Mouse (Mus musculus): ENCODE results near the gene Snx12. TPM values are rescaled to one million over a fixed set of nuclear protein-coding genes. Genes with fewer than 3 reads are reported as not detected.

Snx12 gene
- polyA plus RNA-seq, 1 experiment from 2014 or later, result 50.3 TPM

- peak overlapping the region; percentile 54; the same call in 1 of the 2 replicates for H3K9ac ChIP-seq
- H3K27me3 ChIP-seq, result peaks cover 13% of the 10 kb centered on the region
Observed at GRCm38 (mm10) chrX:101222796-101223162, 416 bp upstream of the Snx12 start.

GRCm38 (mm10) chrX:101189285-101189684 is 33.1 kb downstream of the Snx12 start:
- Histone ChIP-seq H3K9ac (no peak overlapping the region), H3K4me3 (no peak overlapping the region), H3K4me2 (no peak overlapping the region), H3K9me3 (no peaks in the 10 kb centered on the region), H3K27ac (replicated peaks) (no peak overlapping the region), H3K36me3 (no peaks in the 10 kb centered on the region), H3K27me3 (peaks cover 17% of the 10 kb centered on the region), H3K4me1 (replicated peaks) (no peaks in the 10 kb centered on the region)
- ATAC-seq (ENCODE audit: low read depth), result no peak
- WGBS, result 85% methylated on average over 3 of the region's 3 CpGs

More at GRCm38 (mm10) chrX:101222796-101223162, 416 bp upstream of the Snx12 start:
- peaks cover 14% of the 10 kb centered on the region; the same call in 1 of the 2 replicates for H3K4me1 ChIP-seq (replicated peaks)
- peak overlapping the region; percentile 56 for H3K4me2 ChIP-seq
- ATAC-seq (ENCODE audit: low read depth), result no peak
- H3K9me3 ChIP-seq, result no peaks in the 10 kb centered on the region
- peak overlapping the region; percentile 54 for H3K4me3 ChIP-seq
- peak overlapping the region; percentile 65 for H3K27ac ChIP-seq (replicated peaks)
- WGBS, result 27% methylated on average over 7 of the region's 7 CpGs
- no peaks in the 10 kb centered on the region for H3K36me3 ChIP-seq

GRCm38 (mm10) chrX:101187647-101188046 is 34.7 kb downstream of the Snx12 start:
- Histone ChIP-seq H3K4me2 (no peak overlapping the region), H3K9me3 (no peaks in the 10 kb centered on the region), H3K9ac (no peak overlapping the region), H3K4me3 (no peak overlapping the region), H3K36me3 (no peaks in the 10 kb centered on the region), H3K27me3 (peaks cover 19% of the 10 kb centered on the region), H3K27ac (replicated peaks) (no peak overlapping the region), H3K4me1 (replicated peaks) (no peaks in the 10 kb centered on the region)
- no peak for ATAC-seq (ENCODE audit: low read depth)
- WGBS, result 75% methylated on average over 1 of the region's 1 CpGs

GRCm38 (mm10) chrX:101173388-101173787 is 49.0 kb downstream of the Snx12 start:
- Histone ChIP-seq H3K27ac (replicated peaks) (no peak overlapping the region), H3K4me3 (no peak overlapping the region), H3K4me2 (no peak overlapping the region), H3K4me1 (replicated peaks) (no peaks in the 10 kb centered on the region), H3K9ac (no peak overlapping the region), H3K27me3 (peaks cover 24% of the 10 kb centered on the region), H3K9me3 (no peaks in the 10 kb centered on the region), H3K36me3 (no peaks in the 10 kb centered on the region)
- WGBS, result 81% methylated on average over 1 of the region's 1 CpGs
- no peak for ATAC-seq (ENCODE audit: low read depth)

- H3K36me3 ChIP-seq, result no peaks in the 10 kb centered on the region
- no peak overlapping the region for H3K9ac ChIP-seq
- WGBS, result 63% methylated on average over 2 of the region's 2 CpGs
- H3K9me3 ChIP-seq, result no peaks in the 10 kb centered on the region
- H3K4me3 ChIP-seq, result no peak overlapping the region
- no peak overlapping the region for H3K4me2 ChIP-seq
- H3K27me3 ChIP-seq, result peaks cover 9% of the 10 kb centered on the region; the same call in 1 of the 2 replicates
- no peak overlapping the region for H3K27ac ChIP-seq (replicated peaks)
- no peak for ATAC-seq (ENCODE audit: low read depth)
- no peaks in the 10 kb centered on the region for H3K4me1 ChIP-seq (replicated peaks)
Observed at GRCm38 (mm10) chrX:101168425-101168824, 53.9 kb downstream of the Snx12 start.

GRCm38 (mm10) chrX:101163739-101164138 is 58.6 kb downstream of the Snx12 start:
- Histone ChIP-seq H3K4me3 (no peak overlapping the region), H3K4me1 (replicated peaks) (no peaks in the 10 kb centered on the region), H3K9ac (no peak overlapping the region), H3K9me3 (no peaks in the 10 kb centered on the region), H3K4me2 (no peak overlapping the region), H3K27me3 (peaks cover 3% of the 10 kb centered on the region), H3K27ac (replicated peaks) (no peak overlapping the region), H3K36me3 (no peaks in the 10 kb centered on the region)
- WGBS, result 78% methylated on average over 2 of the region's 2 CpGs
- no peak for ATAC-seq (ENCODE audit: low read depth)

GRCm38 (mm10) chrX:101163278-101163677 is 59.1 kb downstream of the Snx12 start:
- Histone ChIP-seq H3K9ac (no peak overlapping the region), H3K4me1 (replicated peaks) (no peaks in the 10 kb centered on the region), H3K4me3 (no peak overlapping the region), H3K27me3 (peaks cover 3% of the 10 kb centered on the region), H3K27ac (replicated peaks) (no peak overlapping the region), H3K4me2 (no peak overlapping the region), H3K9me3 (no peaks in the 10 kb centered on the region), H3K36me3 (no peaks in the 10 kb centered on the region)
- WGBS, result 85% methylated on average over 3 of the region's 3 CpGs
- no peak for ATAC-seq (ENCODE audit: low read depth)

- Histone ChIP-seq H3K4me2 (no peak overlapping the region), H3K9ac (no peak overlapping the region), H3K4me3 (no peak overlapping the region), H3K27me3 (peaks cover 3% of the 10 kb centered on the region), H3K27ac (replicated peaks) (no peak overlapping the region), H3K36me3 (no peaks in the 10 kb centered on the region), H3K9me3 (no peaks in the 10 kb centered on the region), H3K4me1 (replicated peaks) (no peaks in the 10 kb centered on the region)
- no peak for ATAC-seq (ENCODE audit: low read depth)
- 91% methylated on average over 3 of the region's 3 CpGs for WGBS
Observed at GRCm38 (mm10) chrX:101162532-101162931, 59.8 kb downstream of the Snx12 start.

- H3K9ac ChIP-seq, result no peak overlapping the region
- H3K27ac ChIP-seq (replicated peaks), result no peak overlapping the region
- H3K4me2 ChIP-seq, result no peak overlapping the region
- H3K4me1 ChIP-seq (replicated peaks), result no peaks in the 10 kb centered on the region
- no peaks in the 10 kb centered on the region; the same call in 1 of the 2 replicates for H3K27me3 ChIP-seq
- H3K4me3 ChIP-seq, result no peak overlapping the region
- 98% methylated on average over 2 of the region's 2 CpGs for WGBS
- H3K9me3 ChIP-seq, result no peaks in the 10 kb centered on the region
- ATAC-seq (ENCODE audit: low read depth), result no peak
- H3K36me3 ChIP-seq, result no peaks in the 10 kb centered on the region
Observed at GRCm38 (mm10) chrX:101157488-101157887, 64.9 kb downstream of the Snx12 start.

GRCm38 (mm10) chrX:101156369-101156768 is 66.0 kb downstream of the Snx12 start:
- no peak for ATAC-seq (ENCODE audit: low read depth)
- no peaks in the 10 kb centered on the region for H3K4me1 ChIP-seq (replicated peaks)
- no peak overlapping the region for H3K27ac ChIP-seq (replicated peaks)
- no peaks in the 10 kb centered on the region for H3K9me3 ChIP-seq
- H3K4me3 ChIP-seq, result no peak overlapping the region
- H3K36me3 ChIP-seq, result no peaks in the 10 kb centered on the region
- no peak overlapping the region for H3K4me2 ChIP-seq
- WGBS, result 23% methylated on average over 5 of the region's 5 CpGs
- H3K9ac ChIP-seq, result no peak overlapping the region
- H3K27me3 ChIP-seq, result no peaks in the 10 kb centered on the region; the same call in 1 of the 2 replicates

- Histone ChIP-seq H3K4me2 (no peak overlapping the region), H3K27ac (replicated peaks) (no peak overlapping the region), H3K4me3 (no peak overlapping the region), H3K36me3 (no peaks in the 10 kb centered on the region), H3K27me3 (no peaks in the 10 kb centered on the region), H3K4me1 (replicated peaks) (no peaks in the 10 kb centered on the region), H3K9me3 (no peaks in the 10 kb centered on the region), H3K9ac (no peak overlapping the region)
- 74% methylated on average over 4 of the region's 5 CpGs for whole genome bisulfite sequencing
- no peak for ATAC-seq (ENCODE audit: low read depth)
Observed at GRCm38 (mm10) chrX:101147506-101147905, 74.9 kb downstream of the Snx12 start.

GRCm38 (mm10) chrX:101131992-101132791 is 90.2 kb downstream of the Snx12 start:
- WGBS, result 38% methylated on average over 12 of the region's 12 CpGs
- H3K27ac ChIP-seq (replicated peaks), result no peak overlapping the region
- H3K4me1 ChIP-seq (replicated peaks), result no peaks in the 10 kb centered on the region
- peak overlapping the region; percentile 37 for H3K4me2 ChIP-seq
- no peak overlapping the region for H3K9ac ChIP-seq
- H3K4me3 ChIP-seq, result no peak overlapping the region; the same call in 1 of the 2 replicates
- H3K27me3 ChIP-seq, result no peaks in the 10 kb centered on the region
- H3K9me3 ChIP-seq, result no peaks in the 10 kb centered on the region
- H3K36me3 ChIP-seq, result no peaks in the 10 kb centered on the region
- ATAC-seq (ENCODE audit: low read depth), result peak; percentile 59; the same call in 1 of the 2 replicates

GRCm38 (mm10) chrX:101131001-101131400 is 91.4 kb downstream of the Snx12 start:
- WGBS, result 32% methylated on average over 7 of the region's 7 CpGs
- H3K27me3 ChIP-seq, result no peaks in the 10 kb centered on the region
- no peak overlapping the region for H3K4me2 ChIP-seq
- no peak for ATAC-seq (ENCODE audit: low read depth)
- H3K9me3 ChIP-seq, result no peaks in the 10 kb centered on the region
- H3K9ac ChIP-seq, result no peak overlapping the region
- H3K36me3 ChIP-seq, result no peaks in the 10 kb centered on the region
- H3K27ac ChIP-seq (replicated peaks), result no peak overlapping the region
- no peaks in the 10 kb centered on the region for H3K4me1 ChIP-seq (replicated peaks)
- H3K4me3 ChIP-seq, result no peak overlapping the region

All from neural tube, embryonic 13.5 days (tissue).